Mouse (Mus musculus) midbrain, embryonic 15.5 days (tissue): ENCODE data around the gene Pym1. TPM values are rescaled to one million over a fixed set of nuclear protein-coding genes. Genes with fewer than 3 reads are reported as not detected.

Experiments
- ATAC-seq: fragments of 200-750 bp; cut with Nextera tagmentation; replicated peaks from 2 replicates; pipeline ENCODE4 v1.8.0; 2017; ENCODE audit warnings: moderate TSS enrichment
- H3K27ac ChIP-seq: fragments of 300-500 bp; sonication (generic); 2 replicates; pipeline ENCODE4 v1.5.1; 2015; ENCODE audit warnings: mild to moderate bottlenecking, inconsistent platforms
- H3K27me3 ChIP-seq: fragments of 300-500 bp; sonication (generic); replicated peaks from 2 replicates; pipeline ENCODE4 v1.6.1; 2015; ENCODE audit warnings: inconsistent platforms
- H3K36me3 ChIP-seq: fragments of 300-500 bp; sonication (generic); replicated peaks from 2 replicates; pipeline ENCODE4 v1.6.1; 2015; ENCODE audit warnings: inconsistent platforms
- H3K4me1 ChIP-seq: fragments of 300-500 bp; sonication (generic); 2 replicates; pipeline ENCODE4 v1.6.1; 2015; ENCODE audit warnings: inconsistent platforms
- H3K4me2 ChIP-seq: fragments of 300-500 bp; sonication (generic); 2 replicates; pipeline ENCODE4 v1.6.1; 2015; ENCODE audit warnings: inconsistent platforms, mild to moderate bottlenecking, moderate library complexity
- H3K4me3 ChIP-seq: fragments of 300-500 bp; sonication (generic); 2 replicates; pipeline ENCODE4 v1.5.1; 2015; ENCODE audit warnings: mild to moderate bottlenecking, inconsistent platforms
- H3K9ac ChIP-seq: fragments of 300-500 bp; sonication (generic); 2 replicates; pipeline ENCODE4 v1.6.1; 2015; ENCODE audit warnings: mild to moderate bottlenecking, inconsistent platforms
- H3K9me3 ChIP-seq: fragments of 300-500 bp; sonication (generic); 2 replicates; pipeline ENCODE4 v1.6.1; 2016; ENCODE audit warnings: inconsistent platforms
- WGBS: fragments of 180-500 bp; shearing (Covaris S2); methylation state at CpG from one replicate; pipeline ENCODE4 v1.1.7; 2015; ENCODE audit warnings: mixed read lengths; 5-methylcytosine and 5-hydroxymethylcytosine counted together
- polyA plus RNA-seq: library from polyadenylated mRNA; unstranded; fragments of >200 nt; fragmentation: Nextera tagmentation; extraction: Ambion mirVana; gene quantifications from 2 replicates; pipeline ENCODE4 v1.2.1, GENCODE M21; 2015

Gene Pym1
- polyA plus RNA-seq, 1 experiment from 2014 or later = 47.6 TPM

DNA sequence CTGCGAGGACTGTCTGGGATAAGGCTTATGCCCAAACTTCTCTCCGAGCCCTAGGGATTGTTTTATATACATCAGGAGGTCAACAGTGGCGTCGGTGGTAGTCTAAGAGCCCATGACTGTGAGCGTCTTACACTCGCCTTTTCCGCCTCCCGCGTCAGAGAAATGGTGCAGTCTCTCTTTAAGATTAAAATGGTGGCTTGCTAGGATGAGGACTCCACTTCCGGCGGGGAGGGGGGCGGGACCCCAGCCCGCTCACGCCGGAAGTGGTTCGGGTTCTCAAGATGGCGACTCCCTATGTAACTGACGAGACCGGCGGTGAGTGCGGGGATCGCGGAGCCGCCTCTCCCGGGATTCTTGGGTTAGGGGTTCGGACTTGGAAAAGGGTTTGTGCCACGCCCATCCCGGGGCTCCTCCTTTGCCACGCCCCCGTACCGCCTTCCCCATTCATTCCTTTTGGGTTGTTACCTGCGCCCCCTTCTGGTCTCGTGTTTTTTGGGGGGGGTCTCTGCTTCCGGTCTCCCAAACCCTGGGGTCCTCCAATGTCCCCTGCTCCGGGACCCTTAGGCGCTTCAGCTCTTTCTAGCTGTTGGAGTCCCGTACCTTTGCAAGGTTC lies 669 bp downstream of the Pym1 start:
- ATAC-seq = peak; percentile 94
- 0% methylated on average over 37 of the region's 37 CpGs for WGBS
- Histone ChIP-seq H3K36me3 (no peaks in the 10 kb centered on the region), H3K4me1 (peaks cover 40% of the 10 kb centered on the region), H3K9me3 (no peaks in the 10 kb centered on the region), H3K27ac (peak overlapping the region; percentile 91), H3K4me3 (peak overlapping the region; percentile 70), H3K27me3 (peaks cover 18% of the 10 kb centered on the region), H3K4me2 (peak overlapping the region; percentile 95), H3K9ac (peak overlapping the region; percentile 84)

DNA sequence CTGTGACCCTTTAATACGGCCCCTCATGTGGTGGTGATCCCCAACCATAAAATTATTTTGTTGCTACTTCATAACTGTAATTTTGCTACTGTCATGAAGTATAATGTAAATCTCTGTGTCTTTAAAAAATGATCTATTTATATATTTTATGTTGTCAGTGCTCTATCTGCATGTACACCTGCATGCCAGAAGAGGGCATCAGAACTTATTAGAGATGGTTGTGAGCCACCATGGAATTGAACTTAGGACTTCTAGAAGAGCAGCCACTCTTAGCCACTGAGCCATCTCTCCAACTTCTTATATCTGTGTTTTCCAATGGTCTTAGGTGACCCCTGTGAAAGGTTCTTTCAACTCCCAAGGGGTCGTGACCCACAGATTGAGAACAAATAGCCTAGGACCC lies 25.2 kb downstream of the Pym1 start:
- H3K27ac ChIP-seq = no peak overlapping the region
- ATAC-seq = no peak
- H3K4me2 ChIP-seq = no peak overlapping the region
- H3K4me1 ChIP-seq = no peaks in the 10 kb centered on the region
- H3K4me3 ChIP-seq = no peak overlapping the region
- no peak overlapping the region for H3K9ac ChIP-seq
- no peaks in the 10 kb centered on the region for H3K36me3 ChIP-seq
- H3K9me3 ChIP-seq = no peaks in the 10 kb centered on the region
- 81% methylated on average over 2 of the region's 2 CpGs for WGBS
- no peaks in the 10 kb centered on the region for H3K27me3 ChIP-seq

DNA sequence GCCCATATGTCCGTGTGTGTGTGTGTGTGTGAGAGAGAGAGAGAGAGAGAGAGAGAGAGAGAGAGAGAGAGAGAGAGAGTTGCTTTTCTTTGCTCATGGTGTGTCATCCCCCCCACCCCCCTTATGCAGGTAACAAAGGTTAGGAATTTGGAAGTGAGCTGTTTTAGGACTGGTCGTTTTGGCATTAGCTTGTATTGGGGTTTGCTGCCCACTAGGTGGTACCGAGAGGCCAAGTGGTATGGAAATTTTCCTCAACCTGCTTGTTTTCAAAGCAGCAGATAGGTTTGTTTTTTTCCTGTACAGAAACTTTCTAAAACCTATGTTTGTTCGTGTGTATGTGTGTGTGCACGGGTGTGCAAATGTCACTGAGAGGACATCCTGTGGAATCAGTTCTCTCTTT lies 26.0 kb downstream of the Pym1 start:
- Histone ChIP-seq H3K27me3 (no peaks in the 10 kb centered on the region), H3K4me2 (no peak overlapping the region), H3K9ac (no peak overlapping the region), H3K36me3 (no peaks in the 10 kb centered on the region), H3K4me1 (no peaks in the 10 kb centered on the region), H3K4me3 (no peak overlapping the region), H3K9me3 (no peaks in the 10 kb centered on the region), H3K27ac (no peak overlapping the region)
- no peak for ATAC-seq
- WGBS = 30% methylated on average over 5 of the region's 5 CpGs

DNA sequence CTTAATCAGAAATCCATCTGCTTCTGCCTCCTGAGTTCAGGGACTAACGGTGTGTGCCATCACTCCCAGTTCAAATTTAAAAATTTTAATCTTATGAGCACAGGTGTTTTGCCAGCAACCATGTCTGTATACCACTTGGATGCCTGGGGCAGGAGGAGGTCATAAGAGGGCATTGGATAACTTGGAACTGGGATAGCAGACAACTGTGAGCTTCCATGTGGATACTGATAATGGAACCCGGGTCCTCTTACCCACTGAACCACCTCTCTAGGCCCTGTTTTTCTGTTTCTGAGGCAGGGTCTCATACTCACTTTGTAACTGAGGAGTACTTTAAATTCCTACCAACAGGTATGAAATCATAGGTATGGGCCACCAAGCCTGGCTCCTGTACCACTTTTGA lies 30.8 kb downstream of the Pym1 start:
- ATAC-seq = no peak
- H3K27ac ChIP-seq = no peak overlapping the region
- 89% methylated on average over 2 of the region's 2 CpGs for WGBS

DNA sequence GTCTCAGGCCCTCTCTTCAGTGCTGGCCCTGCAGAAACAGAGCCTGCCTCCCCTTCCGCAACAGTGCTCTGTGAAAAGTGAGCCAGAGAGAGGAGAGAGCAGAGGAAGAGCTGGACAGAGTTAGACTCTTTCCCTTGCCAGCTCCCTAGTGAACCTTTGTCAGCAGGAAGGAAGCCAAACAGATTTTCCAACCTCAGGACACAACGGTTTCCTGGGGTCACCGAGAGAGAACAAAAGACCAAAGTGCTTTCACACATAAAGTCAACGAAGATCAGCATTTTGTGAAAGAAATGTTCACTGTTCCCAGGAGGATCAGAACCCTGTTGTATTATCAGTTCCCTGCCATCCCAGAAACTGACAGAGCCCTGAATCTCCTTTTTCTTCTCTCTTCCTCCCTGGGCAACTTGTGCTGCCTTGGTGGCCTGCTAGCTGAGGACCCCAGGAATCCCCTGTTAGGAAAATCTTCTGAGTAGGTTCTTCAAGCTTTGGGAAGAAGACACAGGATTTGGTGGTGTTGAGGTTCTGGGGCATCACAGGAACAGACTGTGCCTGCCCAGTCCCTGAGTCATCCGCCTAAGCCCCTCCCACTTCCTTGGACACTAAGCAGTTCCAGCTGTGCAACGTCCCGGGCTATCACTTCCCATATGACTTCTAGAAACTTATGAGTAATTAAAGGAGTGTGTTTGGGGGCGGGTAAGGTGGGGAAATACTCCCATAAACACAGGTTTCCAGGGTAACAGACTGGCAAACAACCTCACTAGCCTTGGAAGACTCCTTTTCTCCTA lies 31.5 kb downstream of the Pym1 start:
- H3K4me3 ChIP-seq = no peak overlapping the region
- ATAC-seq = no peak
- H3K36me3 ChIP-seq = no peaks in the 10 kb centered on the region
- no peaks in the 10 kb centered on the region for H3K9me3 ChIP-seq
- 38% methylated on average over 8 of the region's 8 CpGs for WGBS
- H3K27me3 ChIP-seq = no peaks in the 10 kb centered on the region
- no peak overlapping the region for H3K9ac ChIP-seq
- no peak overlapping the region for H3K27ac ChIP-seq
- H3K4me1 ChIP-seq = no peaks in the 10 kb centered on the region
- H3K4me2 ChIP-seq = no peak overlapping the region

More for the DNA sequence above, 30.8 kb downstream of the Pym1 start:
- H3K9ac ChIP-seq = no peak overlapping the region
- no peak overlapping the region for H3K4me3 ChIP-seq
- no peaks in the 10 kb centered on the region for H3K9me3 ChIP-seq
- no peaks in the 10 kb centered on the region for H3K4me1 ChIP-seq
- no peaks in the 10 kb centered on the region for H3K36me3 ChIP-seq
- no peak overlapping the region for H3K4me2 ChIP-seq
- H3K27me3 ChIP-seq = no peaks in the 10 kb centered on the region

DNA sequence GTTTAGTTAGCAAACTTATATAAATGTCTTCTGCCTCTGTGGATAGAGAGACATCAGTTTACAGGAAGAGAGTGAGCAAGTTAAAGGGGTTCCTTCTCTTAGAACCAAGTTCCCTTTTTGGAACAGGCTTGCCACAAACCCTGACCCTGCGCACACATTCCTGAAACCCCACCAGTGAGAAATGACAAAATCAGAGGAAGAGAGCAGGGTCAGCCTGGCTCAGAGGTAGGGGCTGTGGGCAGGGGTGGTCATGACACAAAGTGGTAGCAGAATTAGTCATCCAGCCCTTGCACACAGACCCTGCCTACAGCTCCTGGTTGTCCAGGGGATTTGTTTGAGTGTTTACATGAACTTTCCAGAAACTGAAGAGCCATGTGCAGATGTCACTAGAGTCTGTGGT lies 32.5 kb downstream of the Pym1 start:
- no peak for ATAC-seq
- H3K9ac ChIP-seq = no peak overlapping the region
- no peak overlapping the region for H3K4me2 ChIP-seq
- H3K9me3 ChIP-seq = no peaks in the 10 kb centered on the region
- H3K27me3 ChIP-seq = no peaks in the 10 kb centered on the region
- H3K36me3 ChIP-seq = no peaks in the 10 kb centered on the region
- no peak overlapping the region for H3K4me3 ChIP-seq
- H3K4me1 ChIP-seq = no peaks in the 10 kb centered on the region
- 100% methylated on average over 1 of the region's 1 CpGs for WGBS
- H3K27ac ChIP-seq = no peak overlapping the region

DNA sequence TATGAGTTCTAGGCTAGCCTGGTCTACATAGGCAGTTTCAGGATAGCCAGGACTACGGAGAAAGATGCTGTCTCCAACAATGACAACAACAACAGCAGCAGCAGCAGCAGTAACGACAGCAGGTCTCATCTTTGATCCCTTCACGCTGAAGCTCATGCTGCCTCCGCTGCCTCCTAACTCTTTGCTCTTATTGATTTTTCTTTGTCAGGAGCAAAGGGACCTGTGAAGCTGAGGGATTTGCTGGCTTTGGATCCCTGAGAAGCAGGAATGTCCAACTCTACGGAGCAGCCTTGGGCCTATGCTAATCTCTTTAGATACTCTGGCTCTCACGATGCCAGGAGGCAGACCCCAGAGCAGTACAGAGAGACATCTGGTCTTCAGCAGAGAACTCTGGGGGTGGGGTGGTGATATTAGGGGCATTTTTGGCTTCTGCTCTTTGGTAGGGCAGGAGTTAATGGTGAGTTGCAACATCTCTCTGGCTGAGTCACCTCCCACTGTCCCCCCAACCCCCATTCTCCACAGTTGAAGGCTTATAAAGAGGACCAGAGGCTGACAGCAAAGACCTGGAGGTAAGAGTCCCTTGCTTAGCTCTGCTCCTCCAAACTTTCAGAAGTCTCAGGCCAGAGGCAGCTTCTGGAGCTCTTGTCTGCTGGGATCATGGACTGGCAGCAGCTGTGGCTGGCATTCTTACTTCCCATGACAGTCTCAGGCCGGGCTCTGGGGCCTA lies 42.9 kb downstream of the Pym1 start, which contains the start of gene Mmp19:
Mmp19 (plus strand) TSS at position 513 of the 727 bp plus-strand sequence.
- no peaks in the 10 kb centered on the region for H3K9me3 ChIP-seq
- whole genome bisulfite sequencing = 60% methylated on average over 7 of the region's 7 CpGs

DNA sequence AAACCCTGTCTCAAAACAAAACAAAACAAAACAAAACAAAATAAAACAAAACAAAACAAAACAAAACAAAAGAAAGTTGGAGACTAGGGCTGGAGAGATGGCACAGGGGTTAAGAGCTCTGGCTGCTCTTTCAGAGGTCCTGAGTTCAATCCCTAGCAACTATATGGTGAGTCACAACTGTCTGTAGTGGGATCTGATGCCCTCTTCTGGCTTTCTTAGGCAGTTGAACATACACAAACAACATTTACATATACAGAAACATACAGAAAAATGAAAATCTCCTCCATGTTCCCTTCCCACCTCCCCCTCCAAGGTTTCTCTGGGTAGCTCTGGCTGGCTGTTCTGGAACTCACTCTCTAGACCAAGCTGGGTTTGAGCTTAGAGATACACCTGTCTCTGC lies 44.4 kb downstream of the Pym1 start:
- no peaks in the 10 kb centered on the region for H3K4me1 ChIP-seq
- no peaks in the 10 kb centered on the region for H3K36me3 ChIP-seq
- H3K27me3 ChIP-seq = no peaks in the 10 kb centered on the region
- no peak for ATAC-seq
- no peak overlapping the region for H3K4me2 ChIP-seq
- no peak overlapping the region for H3K27ac ChIP-seq
- H3K9ac ChIP-seq = no peak overlapping the region
- H3K9me3 ChIP-seq = no peaks in the 10 kb centered on the region
- H3K4me3 ChIP-seq = no peak overlapping the region

More for the DNA sequence above, 42.9 kb downstream of the Pym1 start, which contains the start of gene Mmp19:
- Histone ChIP-seq H3K4me3 (no peak within 1 kb of the TSS), H3K27me3 (no peaks in the 10 kb centered on the region), H3K36me3 (no peaks in the 10 kb centered on the region), H3K9ac (no peak within 1 kb of the TSS), H3K4me1 (no peaks in the 10 kb centered on the region), H3K4me2 (no peak within 1 kb of the TSS), H3K27ac (no peak within 1 kb of the TSS)
- ATAC-seq = no peak

DNA sequence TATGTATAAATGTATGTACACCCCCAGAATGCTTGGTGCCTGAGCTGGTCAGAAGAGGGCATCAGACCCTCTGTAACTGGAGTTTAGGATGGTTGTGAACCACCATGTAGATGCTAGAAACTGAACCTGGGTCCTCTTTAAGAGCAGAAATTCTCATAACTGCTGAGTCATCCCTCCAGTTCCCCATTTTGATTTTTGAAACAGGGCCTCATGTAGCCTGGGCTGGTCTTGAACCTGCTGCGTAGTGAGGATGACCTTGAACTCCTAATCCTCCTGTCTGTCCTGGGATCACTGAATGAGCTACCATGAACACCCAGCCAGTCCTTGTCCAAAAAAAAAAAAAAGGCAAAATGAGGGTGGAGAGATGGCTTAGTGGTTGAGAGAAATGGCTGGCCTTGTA lies 45.6 kb downstream of the Pym1 start:
- no peak overlapping the region for H3K9ac ChIP-seq
- H3K27me3 ChIP-seq = no peaks in the 10 kb centered on the region
- no peaks in the 10 kb centered on the region for H3K36me3 ChIP-seq
- H3K4me2 ChIP-seq = no peak overlapping the region
- ATAC-seq = no peak
- WGBS = 96% methylated on average over 1 of the region's 1 CpGs
- no peaks in the 10 kb centered on the region for H3K9me3 ChIP-seq
- no peak overlapping the region for H3K4me3 ChIP-seq
- H3K4me1 ChIP-seq = no peaks in the 10 kb centered on the region
- no peak overlapping the region for H3K27ac ChIP-seq

DNA sequence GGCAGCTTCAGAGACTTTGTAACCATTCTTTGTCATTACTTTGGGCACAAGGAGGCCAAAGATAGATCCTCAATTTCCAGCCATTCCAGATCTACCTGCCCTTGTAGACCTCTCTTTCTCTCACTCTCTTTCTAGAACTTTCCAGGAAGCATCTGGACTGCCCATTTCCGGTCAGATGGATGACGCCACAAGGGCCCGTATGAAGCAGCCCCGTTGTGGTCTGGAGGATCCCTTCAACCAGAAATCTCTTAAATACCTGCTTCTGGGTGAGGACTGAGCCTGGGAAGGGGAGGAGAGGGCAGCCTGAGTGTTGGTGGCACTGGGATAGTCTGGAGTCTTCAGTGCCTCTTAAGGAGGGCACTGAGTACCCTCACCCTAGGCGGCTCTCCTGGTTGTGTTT lies 46.7 kb downstream of the Pym1 start:
- no peaks in the 10 kb centered on the region for H3K27me3 ChIP-seq
- no peak overlapping the region for H3K9ac ChIP-seq
- no peaks in the 10 kb centered on the region for H3K36me3 ChIP-seq
- H3K4me1 ChIP-seq = no peaks in the 10 kb centered on the region
- no peak overlapping the region for H3K4me2 ChIP-seq
- H3K27ac ChIP-seq = no peak overlapping the region
- WGBS = 90% methylated on average over 5 of the region's 5 CpGs
- ATAC-seq = no peak
- no peak overlapping the region for H3K4me3 ChIP-seq
- H3K9me3 ChIP-seq = no peaks in the 10 kb centered on the region

DNA sequence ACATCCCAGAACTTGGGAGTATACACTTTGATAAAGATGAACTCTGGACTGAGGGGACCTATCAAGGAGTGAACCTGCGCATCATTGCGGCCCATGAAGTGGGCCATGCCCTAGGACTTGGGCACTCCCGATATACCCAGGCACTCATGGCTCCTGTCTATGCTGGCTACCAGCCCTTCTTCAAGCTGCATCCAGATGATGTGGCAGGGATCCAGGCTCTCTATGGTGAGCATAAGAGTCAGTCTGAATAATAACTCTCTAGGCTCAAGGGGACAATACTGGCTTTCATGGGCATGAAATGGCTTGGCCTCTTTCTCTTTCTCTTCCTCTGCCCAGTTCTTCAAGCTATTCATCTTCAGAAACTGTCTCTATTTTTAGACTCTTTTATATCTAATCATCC lies 47.9 kb downstream of the Pym1 start:
- no peak for ATAC-seq
- Histone ChIP-seq H3K9me3 (no peaks in the 10 kb centered on the region), H3K27ac (no peak overlapping the region), H3K9ac (no peak overlapping the region), H3K4me3 (no peak overlapping the region), H3K4me2 (no peak overlapping the region), H3K36me3 (no peaks in the 10 kb centered on the region), H3K4me1 (no peaks in the 10 kb centered on the region), H3K27me3 (no peaks in the 10 kb centered on the region)
- WGBS = 96% methylated on average over 3 of the region's 3 CpGs

DNA sequence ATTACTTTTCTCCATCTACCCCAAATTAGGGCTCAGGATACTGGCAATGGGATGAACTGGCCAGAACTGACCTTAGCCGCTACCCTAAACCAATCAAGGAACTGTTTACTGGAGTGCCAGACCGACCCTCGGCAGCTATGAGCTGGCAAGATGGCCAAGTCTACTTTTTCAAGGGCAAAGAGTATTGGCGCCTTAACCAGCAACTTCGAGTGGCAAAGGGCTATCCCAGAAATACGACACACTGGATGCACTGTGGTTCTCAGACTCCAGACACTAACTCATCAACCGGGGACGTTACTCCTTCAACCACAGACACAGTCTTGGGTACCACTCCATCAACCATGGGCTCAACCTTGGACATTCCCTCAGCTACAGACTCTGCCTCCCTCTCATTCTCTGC lies 51.0 kb downstream of the Pym1 start:
- H3K9ac ChIP-seq = no peak overlapping the region
- ATAC-seq = no peak
- no peaks in the 10 kb centered on the region for H3K27me3 ChIP-seq
- no peak overlapping the region for H3K27ac ChIP-seq
- no peaks in the 10 kb centered on the region for H3K9me3 ChIP-seq
- H3K4me3 ChIP-seq = no peak overlapping the region
- no peak overlapping the region for H3K4me2 ChIP-seq
- no peaks in the 10 kb centered on the region for H3K36me3 ChIP-seq
- H3K4me1 ChIP-seq = peaks cover 15% of the 10 kb centered on the region
- 98% methylated on average over 8 of the region's 8 CpGs for WGBS
